Mouse (Mus musculus) heart, postnatal 0 days (tissue): ENCODE data around the gene Otulin.

ENCODE experiments used
- CTCF ChIP-seq: IDR thresholded peaks from 2 replicates; pipeline ENCODE4 v1.5.1; 2016; ENCODE audit warnings: antibody characterized with exemption, control low read depth, low read depth
- EP300 ChIP-seq: IDR thresholded peaks from 2 replicates; pipeline ENCODE4 v1.6.1; 2016; ENCODE audit warnings: antibody characterized with exemption, low read depth

GRCm38 (mm10) chr15:27657866-27658265 lies 27.4 kb upstream of the Otulin start:
- TF ChIP-seq CTCF (no peak), EP300 (no peak)
